Mouse (Mus musculus) midbrain, embryonic 16.5 days (tissue): Measurements from ENCODE around the gene Ccdc62. TPM values are rescaled to one million over a fixed set of nuclear protein-coding genes. Genes with fewer than 3 reads are reported as not detected.

Experiments used
- ATAC-seq: fragments of 200-750 bp; cut with Nextera tagmentation; 2 replicates; pipeline ENCODE4 v1.8.0; 2017; ENCODE audit warnings: moderate TSS enrichment
- H3K27ac ChIP-seq: fragments of 300-500 bp; sonication (generic); 2 replicates; pipeline ENCODE4 v1.5.1; 2014; ENCODE audit warnings: mild to moderate bottlenecking, low read length, mixed read lengths
- H3K27me3 ChIP-seq: fragments of 300-500 bp; sonication (generic); 2 replicates; pipeline ENCODE4 v1.6.1; 2014; ENCODE audit warnings: low read depth, low read length, mixed read lengths; ENCODE audit not compliant: control insufficient read depth, insufficient read depth
- H3K36me3 ChIP-seq: fragments of 300-500 bp; sonication (generic); 2 replicates; pipeline ENCODE4 v1.6.1; 2014; ENCODE audit warnings: mild to moderate bottlenecking, low read length, moderate library complexity, mixed read lengths; ENCODE audit not compliant: control insufficient read depth, insufficient read depth
- H3K4me1 ChIP-seq: fragments of 300-500 bp; sonication (generic); 2 replicates; pipeline ENCODE4 v1.6.1; 2014; ENCODE audit warnings: mild to moderate bottlenecking, low read length, mixed read lengths; ENCODE audit not compliant: control insufficient read depth, insufficient read depth
- H3K4me2 ChIP-seq: fragments of 300-500 bp; sonication (generic); 2 replicates; pipeline ENCODE4 v1.6.1; 2014; ENCODE audit warnings: mild to moderate bottlenecking, low read length, mixed read lengths
- H3K4me3 ChIP-seq: fragments of 300-500 bp; sonication (generic); 2 replicates; pipeline ENCODE4 v1.5.1; 2014; ENCODE audit warnings: low read depth, mild to moderate bottlenecking, low read length, moderate library complexity, mixed read lengths
- H3K9ac ChIP-seq: fragments of 300-500 bp; sonication (generic); 2 replicates; pipeline ENCODE4 v1.6.1; 2014; ENCODE audit warnings: low read depth, low read length, mixed read lengths
- H3K9me3 ChIP-seq: fragments of 300-500 bp; sonication (generic); replicated peaks from 2 replicates; pipeline ENCODE4 v1.6.1; 2014; ENCODE audit warnings: mild to moderate bottlenecking, low read length, mixed read lengths; ENCODE audit not compliant: control insufficient read depth, poor library complexity, severe bottlenecking
- WGBS: fragments of 180-500 bp; shearing (Covaris S2); extraction: QIAGEN DNeasy Blood & Tissue Kit; methylation state at CpG from one replicate; pipeline ENCODE4 v1.1.7; 2014; 5-methylcytosine and 5-hydroxymethylcytosine counted together
- polyA plus RNA-seq: library from polyadenylated mRNA; unstranded; fragments of >200 nt; fragmentation: Nextera tagmentation; extraction: Ambion mirVana; gene quantifications from 2 replicates; pipeline ENCODE4 v1.2.1, GENCODE M21; 2015

Ccdc62 gene
- polyA plus RNA-seq, 1 experiment from 2014 or later: 4.2 TPM

- no peak overlapping the region for H3K9ac ChIP-seq
- no peak overlapping the region for H3K4me3 ChIP-seq
- H3K27me3 ChIP-seq: no peaks in the 10 kb centered on the region
- H3K36me3 ChIP-seq: no peaks in the 10 kb centered on the region
- no peak overlapping the region for H3K27ac ChIP-seq
- no peaks in the 10 kb centered on the region for H3K4me1 ChIP-seq
- WGBS: 88% methylated on average over 9 of the region's 9 CpGs
- no peak overlapping the region for H3K4me2 ChIP-seq
- no peak for ATAC-seq
- no peaks in the 10 kb centered on the region for H3K9me3 ChIP-seq
These were observed 50.2 kb downstream of the Ccdc62 start for GRCm38 (mm10) chr5:123980521-123981249.

DNA sequence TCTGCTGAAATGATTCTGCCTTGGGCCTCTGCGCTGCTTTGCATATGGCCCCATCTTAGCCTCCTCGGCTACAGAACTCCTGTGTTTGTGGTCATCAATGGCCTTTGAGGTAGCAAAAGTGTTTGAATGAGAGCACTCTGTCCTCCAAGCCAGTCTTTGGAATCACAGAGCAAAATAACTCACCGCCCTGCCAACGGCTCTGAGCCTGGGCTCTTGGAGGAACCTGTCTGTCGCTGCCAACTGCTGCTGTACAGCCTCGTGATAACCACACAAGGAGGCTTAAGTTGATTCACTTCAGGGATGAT lies 50.7 kb downstream of the Ccdc62 start:
- H3K36me3 ChIP-seq: no peaks in the 10 kb centered on the region
- no peaks in the 10 kb centered on the region for H3K27me3 ChIP-seq
- ATAC-seq: no peak
- no peaks in the 10 kb centered on the region for H3K9me3 ChIP-seq
- H3K4me2 ChIP-seq: no peak overlapping the region
- no peak overlapping the region for H3K27ac ChIP-seq
- no peaks in the 10 kb centered on the region for H3K4me1 ChIP-seq
- H3K4me3 ChIP-seq: no peak overlapping the region
- WGBS: 80% methylated on average over 6 of the region's 6 CpGs
- H3K9ac ChIP-seq: no peak overlapping the region

GRCm38 (mm10) chr5:123982838-123983237 lies 52.4 kb downstream of the Ccdc62 start:
- H3K9ac ChIP-seq: no peak overlapping the region
- no peak overlapping the region for H3K4me2 ChIP-seq
- 77% methylated on average over 11 of the region's 11 CpGs for WGBS
- H3K4me1 ChIP-seq: no peaks in the 10 kb centered on the region
- no peak for ATAC-seq
- no peaks in the 10 kb centered on the region for H3K36me3 ChIP-seq
- H3K9me3 ChIP-seq: no peaks in the 10 kb centered on the region
- no peak overlapping the region for H3K27ac ChIP-seq
- no peak overlapping the region for H3K4me3 ChIP-seq
- no peaks in the 10 kb centered on the region for H3K27me3 ChIP-seq

DNA sequence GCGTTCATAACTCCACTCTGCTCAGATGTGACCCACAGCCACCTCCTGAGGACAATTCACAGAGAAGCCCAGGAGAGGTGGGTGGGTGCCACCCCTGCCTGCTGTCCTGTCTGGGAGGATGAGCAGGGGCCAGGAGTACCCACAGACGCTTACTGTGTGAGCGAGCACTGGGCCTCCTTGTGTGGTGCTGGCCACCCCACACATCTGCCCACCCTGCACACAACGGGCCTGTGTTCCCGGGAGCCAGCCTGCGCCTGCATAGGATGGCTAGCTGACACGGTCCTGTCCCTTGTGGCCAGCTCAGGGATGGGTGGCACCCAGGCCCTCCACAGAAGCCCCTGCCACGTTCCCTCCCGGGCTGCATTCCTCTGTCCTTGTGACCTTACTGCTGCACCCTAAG lies 55.0 kb downstream of the Ccdc62 start:
- H3K27me3 ChIP-seq: no peaks in the 10 kb centered on the region
- H3K4me3 ChIP-seq: no peak overlapping the region
- H3K9ac ChIP-seq: no peak overlapping the region
- H3K36me3 ChIP-seq: no peaks in the 10 kb centered on the region
- no peak for ATAC-seq
- WGBS: 83% methylated on average over 9 of the region's 9 CpGs
- no peak overlapping the region for H3K4me2 ChIP-seq
- H3K4me1 ChIP-seq: no peaks in the 10 kb centered on the region; the same call in 1 of the 2 replicates
- no peaks in the 10 kb centered on the region for H3K9me3 ChIP-seq
- no peak overlapping the region for H3K27ac ChIP-seq

- Histone ChIP-seq H3K36me3 (peaks cover under 1% of the 10 kb centered on the region; the same call in 1 of the 2 replicates), H3K4me3 (no peak overlapping the region), H3K4me2 (no peak overlapping the region), H3K27me3 (no peaks in the 10 kb centered on the region), H3K27ac (no peak overlapping the region), H3K9ac (no peak overlapping the region), H3K4me1 (no peaks in the 10 kb centered on the region; the same call in 1 of the 2 replicates), H3K9me3 (no peaks in the 10 kb centered on the region)
- no peak for ATAC-seq
- 89% methylated on average over 2 of the region's 2 CpGs for WGBS
These were observed 56.4 kb downstream of the Ccdc62 start for GRCm38 (mm10) chr5:123986925-123987324.

- Histone ChIP-seq H3K4me1 (no peaks in the 10 kb centered on the region; the same call in 1 of the 2 replicates), H3K4me2 (no peak overlapping the region), H3K4me3 (no peak overlapping the region), H3K9ac (no peak overlapping the region), H3K9me3 (no peaks in the 10 kb centered on the region), H3K27ac (no peak overlapping the region), H3K36me3 (peaks cover 2% of the 10 kb centered on the region; the same call in 1 of the 2 replicates), H3K27me3 (no peaks in the 10 kb centered on the region)
- 85% methylated on average over 4 of the region's 4 CpGs for WGBS
- ATAC-seq: no peak
These were observed 57.0 kb downstream of the Ccdc62 start for GRCm38 (mm10) chr5:123987511-123987910.

DNA sequence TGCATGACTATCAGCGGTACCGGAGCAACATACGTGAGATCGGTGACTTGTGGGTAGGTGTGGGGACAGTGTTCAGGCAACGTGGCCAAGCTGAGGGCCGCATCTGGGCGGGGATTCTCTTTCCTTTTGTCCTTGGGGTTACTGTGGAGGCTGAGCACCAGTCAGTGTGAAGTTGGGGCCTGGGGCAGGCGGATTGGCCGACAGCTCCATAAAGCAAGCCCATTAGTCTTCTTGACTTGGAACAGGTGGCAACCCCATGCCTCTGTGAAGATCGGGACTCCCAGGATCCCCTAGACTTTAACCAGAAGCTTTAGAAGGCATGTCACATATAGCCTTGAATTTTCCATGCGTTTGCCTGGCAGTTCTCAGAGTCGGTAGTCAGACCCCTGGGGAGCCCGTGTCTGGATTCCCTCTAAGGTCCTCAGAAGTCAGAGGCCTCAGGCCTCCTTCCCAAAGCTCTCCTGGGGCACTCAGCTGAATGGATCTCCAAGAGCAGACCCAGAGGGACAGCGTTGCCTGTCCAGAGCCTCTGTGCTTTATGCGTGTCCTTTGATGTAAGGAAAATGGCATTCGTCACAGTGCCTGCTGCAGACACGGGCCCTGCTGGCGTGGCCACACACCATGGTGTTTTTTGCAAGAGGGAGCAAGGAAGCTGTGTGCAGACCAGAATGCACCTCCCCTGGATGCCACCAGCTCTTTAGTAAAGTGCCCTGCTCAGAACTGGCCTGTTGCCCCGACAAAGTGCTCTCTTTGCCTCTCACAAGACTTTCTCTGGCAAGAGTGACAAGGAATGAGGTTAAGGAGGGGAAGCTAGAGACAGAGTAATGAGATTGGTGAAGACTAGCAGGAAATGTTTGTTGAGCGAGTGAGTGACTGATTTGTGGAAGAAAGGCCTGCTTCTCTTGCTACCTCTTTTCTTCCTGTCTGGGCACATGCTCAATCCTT lies 59.7 kb downstream of the Ccdc62 start:
- H3K4me1 ChIP-seq: no peaks in the 10 kb centered on the region; the same call in 1 of the 2 replicates
- H3K4me3 ChIP-seq: no peak overlapping the region
- no peaks in the 10 kb centered on the region for H3K27me3 ChIP-seq
- no peak overlapping the region for H3K27ac ChIP-seq
- H3K4me2 ChIP-seq: no peak overlapping the region
- WGBS: 56% methylated on average over 20 of the region's 20 CpGs
- no peak overlapping the region for H3K9ac ChIP-seq
- H3K9me3 ChIP-seq: no peaks in the 10 kb centered on the region
- H3K36me3 ChIP-seq: peaks cover 2% of the 10 kb centered on the region; the same call in 1 of the 2 replicates
- no peak; the same call in 1 of the 2 replicates for ATAC-seq

DNA sequence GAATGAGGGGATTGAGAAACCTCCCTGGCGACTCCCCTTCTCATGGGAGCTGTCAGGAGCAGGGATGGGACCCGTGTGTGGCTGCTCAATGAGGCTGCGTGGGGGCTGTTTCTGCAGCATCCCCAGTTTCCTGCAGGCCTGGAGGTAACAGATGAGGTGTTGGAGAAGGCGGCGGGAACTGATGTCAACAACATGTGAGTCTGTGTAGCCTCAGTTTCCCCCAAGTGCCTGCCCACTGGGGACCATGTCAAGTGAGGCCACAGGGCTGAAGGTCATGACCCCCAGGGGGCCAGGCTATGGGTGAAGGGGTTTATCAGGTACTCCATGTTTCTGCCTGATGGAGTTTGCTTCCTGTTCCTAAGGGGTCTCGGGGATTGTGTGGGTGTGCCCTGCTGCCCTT lies 60.8 kb downstream of the Ccdc62 start:
- ATAC-seq: no peak
- H3K27me3 ChIP-seq: no peaks in the 10 kb centered on the region
- no peak overlapping the region for H3K4me3 ChIP-seq
- H3K4me2 ChIP-seq: no peak overlapping the region
- no peak overlapping the region for H3K27ac ChIP-seq
- H3K9ac ChIP-seq: no peak overlapping the region
- WGBS: 82% methylated on average over 6 of the region's 6 CpGs
- H3K36me3 ChIP-seq: peaks cover 2% of the 10 kb centered on the region; the same call in 1 of the 2 replicates
- H3K4me1 ChIP-seq: no peaks in the 10 kb centered on the region; the same call in 1 of the 2 replicates
- no peaks in the 10 kb centered on the region for H3K9me3 ChIP-seq

DNA sequence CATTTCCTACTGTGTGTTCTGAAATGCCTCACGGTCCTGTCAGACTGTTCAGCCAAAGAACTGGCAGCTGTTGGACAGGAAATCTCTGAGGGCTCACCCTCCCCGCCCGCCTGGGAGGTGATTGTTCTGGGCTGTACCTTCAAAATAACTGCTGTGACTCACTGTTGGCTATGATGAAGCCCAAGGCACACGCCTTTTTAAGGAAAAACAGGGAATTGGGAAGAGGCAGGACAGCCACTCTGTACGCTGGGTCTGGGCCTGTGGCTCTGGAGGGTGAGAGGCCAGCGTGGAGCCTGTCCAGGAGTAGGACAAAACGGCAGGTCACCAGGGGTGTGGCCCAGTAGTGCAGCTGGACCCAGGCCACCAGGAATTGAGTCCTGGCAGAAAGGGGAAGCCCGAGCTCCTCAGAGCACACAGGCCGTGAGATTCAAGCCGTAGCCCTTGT lies 61.7 kb downstream of the Ccdc62 start:
- H3K27ac ChIP-seq: no peak overlapping the region; the same call in 1 of the 2 replicates
- peaks cover 2% of the 10 kb centered on the region; the same call in 1 of the 2 replicates for H3K36me3 ChIP-seq
- no peak overlapping the region for H3K4me3 ChIP-seq
- no peaks in the 10 kb centered on the region for H3K27me3 ChIP-seq
- H3K9ac ChIP-seq: no peak overlapping the region
- H3K9me3 ChIP-seq: no peaks in the 10 kb centered on the region
- H3K4me1 ChIP-seq: no peaks in the 10 kb centered on the region; the same call in 1 of the 2 replicates
- ATAC-seq: no peak
- H3K4me2 ChIP-seq: no peak overlapping the region
- WGBS: 84% methylated on average over 10 of the region's 10 CpGs
